Mouse (Mus musculus): Measurements from ENCODE around the gene Bcl6b.

GRCm38 (mm10) chr11:70178311-70178710 lies 51.3 kb downstream of the Bcl6b start:
- TF ChIP-seq GATA1 (IDR thresholded peaks at IDR 0.05; ENCODE audit: borderline replicate concordance, low read length) (no peak), FLI1 (IDR thresholded peaks at IDR 0.05; ENCODE audit: low read length) (no peak)
